Mouse (Mus musculus): ENCODE results near the gene Wdr5.

Gene Wdr5

DNA sequence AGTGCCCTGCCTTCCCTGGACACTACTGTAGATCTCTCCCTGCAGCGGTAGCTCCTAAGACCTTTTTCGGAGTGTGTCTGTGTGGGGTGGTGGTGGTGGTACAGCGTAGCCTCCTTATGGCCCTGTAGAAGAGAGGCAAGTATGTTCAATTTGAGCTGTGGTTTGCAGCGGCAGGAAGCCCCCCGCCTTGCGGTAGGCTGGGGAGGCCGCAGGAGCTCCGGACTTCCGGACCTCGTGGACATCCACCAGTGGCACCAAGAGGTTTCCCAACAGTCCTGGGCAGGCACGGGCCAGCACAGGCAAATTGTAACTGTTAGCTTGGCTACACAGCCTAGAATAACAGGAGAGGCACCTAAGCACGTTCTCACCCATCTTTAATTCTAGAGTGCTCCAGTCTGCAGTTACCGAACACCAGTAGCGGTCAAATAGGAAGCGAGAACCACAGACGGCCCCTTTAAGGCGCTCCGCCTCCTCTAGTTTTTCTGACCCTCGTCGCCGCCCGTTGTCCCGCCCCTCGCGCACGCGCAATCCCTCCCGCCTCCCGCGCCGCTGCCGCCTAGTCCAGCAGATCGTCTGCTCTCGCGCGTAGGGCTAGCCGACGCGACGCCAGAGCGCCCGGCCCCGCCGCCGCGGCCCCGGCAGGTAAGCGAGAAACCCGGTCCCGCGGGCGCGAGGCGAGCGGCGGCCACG lies at the start of gene Wdr5:
Wdr5 (plus strand) TSS at position 519 of the 690 bp plus-strand sequence.
- DNase-seq (ENCODE audit: low spot score in 2 of 2) = peak; percentile 96 to 98

DNA sequence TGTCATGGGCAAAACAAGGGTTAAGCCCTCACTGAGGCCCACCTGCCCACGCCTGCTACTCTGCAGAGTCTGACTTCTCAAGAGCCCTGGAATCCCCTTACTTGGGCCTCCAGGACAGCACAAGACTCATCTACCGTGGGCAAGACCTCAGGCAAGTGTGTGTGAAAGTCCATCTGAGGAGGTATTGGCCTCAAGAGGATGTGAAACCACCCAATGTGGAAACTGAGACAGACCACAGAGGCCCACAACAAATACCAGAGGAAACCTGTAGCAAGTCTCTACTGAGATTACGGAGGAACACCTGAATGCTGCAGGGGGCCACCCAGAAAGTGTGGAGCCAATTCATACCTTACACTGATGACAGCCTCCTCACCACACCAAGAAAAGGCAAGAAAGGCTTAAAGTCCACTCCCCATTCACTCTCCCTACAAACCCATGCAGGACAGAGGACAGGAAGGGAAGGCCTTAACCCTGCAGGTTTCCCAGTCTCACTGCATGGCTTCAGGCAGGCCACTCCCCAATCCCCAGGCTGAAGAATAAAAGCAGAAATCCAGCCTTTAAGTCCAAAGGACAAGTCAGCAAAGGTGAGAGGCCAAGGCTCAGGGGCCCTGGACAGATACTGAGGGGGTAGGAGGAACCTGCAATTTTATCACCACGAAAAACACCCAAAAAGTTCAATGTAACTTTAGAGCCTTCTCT lies 45.5 kb upstream of the Wdr5 start:
- DNase-seq (ENCODE audit: low spot score in 2 of 2) = no peak

DNA sequence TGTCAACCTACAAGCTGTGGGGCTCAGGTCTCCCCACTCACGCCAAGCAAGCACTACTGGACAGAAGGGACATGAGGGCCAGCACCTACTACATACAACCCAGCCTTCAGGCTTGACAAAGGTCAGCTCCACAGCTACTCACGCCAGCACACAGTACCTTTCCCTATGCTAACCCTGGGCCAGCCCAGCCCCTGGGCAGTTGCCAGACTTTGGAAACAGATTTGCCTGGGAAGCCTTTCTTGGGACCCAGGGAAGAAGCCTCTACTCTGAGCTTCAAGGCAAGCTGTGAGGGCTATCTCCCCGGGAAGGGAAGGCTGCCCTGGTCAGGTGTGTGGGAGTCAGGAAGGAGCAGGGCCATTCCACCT lies 45.0 kb upstream of the Wdr5 start:
- peak in 1 of 2 experiments; percentile 21 for DNase-seq (ENCODE audit: low spot score in 2 of 2)

DNA sequence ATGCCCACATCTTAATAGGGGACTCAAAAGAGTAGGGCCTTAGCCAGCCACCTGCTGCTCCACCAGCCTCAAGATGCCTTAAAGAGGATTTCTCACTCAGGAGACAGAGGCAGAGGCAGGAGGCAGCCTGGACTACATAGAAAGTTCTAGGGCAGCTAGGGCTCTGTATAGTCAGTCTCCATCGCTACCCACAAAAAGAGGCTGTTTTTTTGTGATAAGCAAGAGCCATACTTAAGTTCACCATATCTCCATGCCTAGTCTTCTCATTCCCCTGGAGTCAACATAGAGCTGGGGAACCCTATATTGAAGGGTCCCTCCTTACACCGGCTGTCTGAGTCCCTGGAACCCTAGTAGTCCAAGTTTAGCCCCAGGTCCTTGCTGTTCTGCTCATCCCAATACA lies 44.4 kb upstream of the Wdr5 start:
- no peak for DNase-seq (ENCODE audit: low spot score in 2 of 2)

DNA sequence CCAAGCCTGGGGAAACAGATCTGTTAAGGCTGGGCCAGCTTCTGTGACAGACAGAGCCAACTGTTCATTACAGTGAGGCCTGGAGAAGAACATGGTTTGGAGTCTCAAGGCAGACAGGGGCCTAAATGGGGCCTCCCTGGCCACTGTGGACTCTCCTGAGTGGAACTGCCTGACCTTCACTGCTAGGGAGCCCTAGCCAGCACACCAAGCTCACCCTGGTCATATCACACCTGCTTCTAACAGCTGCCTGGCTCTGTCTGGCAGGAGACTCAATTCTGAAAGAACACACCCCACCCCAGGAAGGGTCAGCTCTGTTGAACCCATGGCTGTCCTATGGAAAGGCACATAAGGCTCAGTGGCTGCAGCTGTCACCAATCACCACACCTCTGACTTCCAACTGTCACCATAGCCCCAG lies 43.8 kb upstream of the Wdr5 start:
- peak in 1 of 2 experiments; percentile 22 for DNase-seq (ENCODE audit: low spot score in 2 of 2)

DNA sequence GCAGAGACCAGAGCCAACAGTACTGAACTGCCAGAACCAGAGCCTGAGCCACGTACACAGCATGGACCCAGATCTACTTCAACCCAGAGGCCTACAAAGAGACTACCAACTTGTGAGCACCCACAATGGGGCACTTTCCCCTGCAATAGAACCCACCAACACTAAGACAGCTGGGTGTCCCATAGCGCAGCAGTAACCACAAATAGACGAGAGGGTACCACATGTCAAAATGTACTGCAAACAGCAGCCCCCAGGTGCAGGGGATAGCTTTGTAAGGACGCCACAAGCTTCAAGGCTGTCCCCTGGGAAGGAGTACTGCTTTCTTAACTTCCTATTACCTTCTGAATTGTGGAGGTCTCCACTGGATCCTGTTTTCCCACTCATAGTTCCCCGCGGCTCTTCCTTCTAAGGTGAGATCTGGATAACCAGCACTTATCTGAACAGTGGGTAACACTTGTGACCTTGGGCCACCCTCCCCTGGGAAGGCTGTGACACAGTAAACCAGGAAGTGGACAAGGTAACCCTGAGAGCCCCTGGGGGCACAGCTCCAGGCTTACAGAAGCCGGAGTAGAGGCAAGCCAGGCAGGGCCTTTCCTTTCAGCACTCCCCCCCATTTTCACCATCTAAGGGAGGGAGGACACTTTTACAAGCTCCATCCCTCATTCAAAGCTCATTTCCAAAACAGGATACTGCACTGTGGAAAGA lies 41.7 kb upstream of the Wdr5 start:
- no peak for DNase-seq (ENCODE audit: low spot score in 2 of 2)

DNA sequence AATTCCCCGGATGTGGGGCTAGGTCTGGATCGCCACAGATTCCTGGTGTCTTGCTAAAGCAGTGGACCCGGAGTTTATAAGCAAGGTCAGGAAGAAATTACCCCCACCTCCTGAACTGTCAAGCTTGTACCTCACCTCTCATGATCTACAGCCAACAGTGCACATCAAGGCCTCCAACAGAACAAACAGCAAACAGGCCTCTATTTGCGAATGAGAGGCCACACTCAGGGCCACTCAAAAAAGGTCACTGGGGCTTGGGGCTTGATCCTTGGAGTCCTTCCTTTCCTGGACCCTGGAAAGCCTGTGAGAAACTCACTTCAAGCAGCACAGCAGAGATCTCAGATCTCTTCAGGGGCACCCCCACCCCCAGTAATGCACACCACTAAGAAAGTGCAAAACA lies 41.0 kb upstream of the Wdr5 start:
- DNase-seq (ENCODE audit: low spot score in 2 of 2) = no peak

DNA sequence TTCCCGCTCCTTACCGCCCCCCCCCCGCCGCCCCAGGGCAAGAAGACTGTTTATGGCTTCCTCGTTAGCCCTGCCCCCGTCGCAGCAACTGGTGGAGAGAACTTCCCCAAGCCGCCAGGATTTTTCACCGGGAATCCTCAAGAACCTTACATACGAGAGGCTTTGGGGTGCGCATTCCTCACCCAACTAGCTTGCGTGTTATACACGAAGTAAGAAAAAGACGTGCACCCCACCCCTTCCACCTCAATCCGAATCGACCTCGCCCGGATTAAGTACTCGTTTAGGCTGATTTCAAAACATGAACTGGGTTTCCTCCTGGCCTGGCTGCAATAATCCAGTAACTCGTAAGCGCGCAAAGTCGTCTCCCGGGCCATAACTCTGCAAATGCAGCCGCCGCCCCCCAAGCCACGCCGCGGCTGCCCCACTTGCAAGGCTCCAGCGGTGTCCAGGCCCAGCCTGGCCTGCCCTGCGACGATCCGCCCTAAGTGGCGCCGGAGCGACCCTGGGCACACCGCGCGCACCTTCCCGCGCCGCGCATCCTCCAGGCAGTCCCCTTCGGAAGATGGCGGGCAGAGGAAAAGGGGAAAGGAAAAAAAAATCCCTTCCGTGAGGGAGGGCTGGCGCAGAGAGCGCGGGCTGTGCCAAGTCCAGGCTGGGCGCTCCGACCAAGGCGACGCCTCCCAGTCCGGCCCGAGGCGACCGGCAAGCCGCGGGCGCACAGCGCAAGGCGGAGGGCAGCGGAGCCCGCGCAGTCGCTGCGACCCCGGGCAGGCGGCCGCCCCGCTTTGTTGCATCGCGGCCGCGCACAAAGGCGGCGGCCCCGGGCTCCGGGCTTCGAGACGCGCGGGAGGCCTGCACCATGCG lies 40.1 kb upstream of the Wdr5 start:
- DNase-seq (ENCODE audit: low spot score in 2 of 2) = peak; percentile 53 to 64

DNA sequence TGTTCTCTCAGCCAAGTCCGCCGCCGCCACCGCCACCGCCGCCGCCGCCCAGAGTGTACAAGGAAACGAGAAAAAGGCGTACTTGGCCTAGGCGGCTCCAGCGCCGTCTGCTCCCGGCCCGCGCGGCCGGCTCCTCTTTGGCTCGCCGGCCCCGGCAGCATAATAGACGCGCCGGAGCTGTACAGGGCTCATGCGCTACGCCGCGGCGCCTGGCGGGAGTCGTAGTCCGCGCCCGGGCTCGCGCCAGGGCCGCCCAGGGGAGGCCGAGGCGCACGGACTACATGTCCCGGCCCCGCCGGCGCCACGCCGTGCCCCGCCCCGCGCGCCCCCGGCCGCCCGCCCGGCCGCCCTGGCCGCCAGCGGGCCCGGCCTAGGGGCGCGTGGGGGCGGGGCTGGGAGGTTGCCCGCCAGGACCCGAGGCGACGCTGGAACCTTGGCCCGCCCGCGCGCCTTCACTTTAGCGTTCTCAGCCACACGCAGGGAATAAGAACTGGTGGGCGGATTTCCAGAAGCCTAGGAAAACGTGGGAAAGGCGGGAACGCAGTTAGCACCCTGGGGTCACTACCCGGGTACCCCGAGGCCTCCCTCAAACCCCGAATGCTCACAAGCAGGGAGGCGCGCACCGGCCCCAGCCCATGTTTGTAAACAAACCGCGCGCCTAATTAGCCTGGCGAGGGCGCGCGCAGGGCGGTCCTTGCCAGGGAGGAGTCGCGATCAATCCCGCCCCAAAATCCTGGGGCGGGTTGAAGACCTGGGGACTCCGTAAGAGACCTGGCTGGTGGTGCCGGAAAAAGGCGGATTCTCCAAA lies 39.3 kb upstream of the Wdr5 start:
- DNase-seq (ENCODE audit: low spot score in 2 of 2) = peak; percentile 95 to 96

DNA sequence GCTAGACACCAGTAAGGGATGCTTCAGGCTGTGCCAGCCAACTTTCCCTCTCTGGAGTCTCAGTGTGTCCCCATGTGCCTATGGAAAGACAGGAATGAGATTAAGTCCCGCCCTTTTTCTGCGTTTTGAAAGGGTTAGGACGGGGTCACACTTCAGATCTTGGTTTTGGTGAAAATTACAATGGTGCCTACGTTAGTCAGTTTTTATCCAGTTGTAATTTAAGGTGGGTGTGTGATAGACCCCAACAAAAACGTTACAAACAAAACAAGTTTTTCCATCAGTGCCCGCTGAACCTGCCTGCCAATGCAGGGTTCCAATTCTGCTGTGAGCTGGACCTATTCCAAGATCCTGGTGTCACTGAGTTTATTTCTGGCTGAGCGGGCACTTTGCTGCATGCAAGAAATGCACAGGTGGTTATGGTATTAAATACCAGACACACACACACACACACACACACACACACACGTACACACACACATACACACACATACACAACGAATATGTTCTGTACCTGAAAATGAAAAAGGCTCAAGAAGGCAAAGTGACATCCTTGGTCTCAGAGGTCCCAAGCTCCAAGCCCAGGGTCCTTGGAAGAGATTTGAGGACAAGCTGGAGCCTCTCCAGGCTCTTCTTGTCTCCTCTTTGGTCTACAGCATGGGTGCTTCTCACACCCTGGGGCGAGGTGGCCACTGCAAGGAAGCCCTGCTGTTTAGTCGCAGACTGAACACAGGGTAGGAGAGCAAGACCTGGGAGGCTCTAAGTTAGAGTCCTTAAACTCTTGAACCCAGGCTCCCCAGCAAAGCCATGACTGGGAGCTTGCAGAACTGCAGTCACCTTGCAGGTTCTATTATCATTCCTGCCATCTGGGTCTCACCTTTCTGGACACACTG lies 38.4 kb upstream of the Wdr5 start:
- DNase-seq (ENCODE audit: low spot score in 2 of 2) = no peak

DNA sequence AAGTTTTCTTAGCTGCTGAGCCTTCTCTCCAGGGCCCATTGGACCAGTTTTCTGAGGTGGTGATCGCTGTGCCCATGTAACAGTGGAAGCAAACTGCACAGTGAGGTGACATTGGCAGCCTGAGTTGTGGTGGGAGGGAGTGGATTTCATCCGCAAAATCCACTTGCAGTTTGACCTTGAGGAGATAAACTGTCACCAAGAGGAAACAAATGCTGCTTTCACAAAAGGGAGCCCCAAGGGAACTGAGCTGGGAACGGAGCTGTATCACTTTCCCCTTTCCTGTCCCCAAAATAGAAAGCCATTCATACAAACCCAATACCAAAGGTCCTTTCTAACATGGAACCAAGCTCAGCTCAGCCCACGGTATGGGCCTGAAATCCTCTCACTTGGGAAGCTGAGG lies 35.1 kb upstream of the Wdr5 start:
- no peak for DNase-seq (ENCODE audit: low spot score in 2 of 2)

DNA sequence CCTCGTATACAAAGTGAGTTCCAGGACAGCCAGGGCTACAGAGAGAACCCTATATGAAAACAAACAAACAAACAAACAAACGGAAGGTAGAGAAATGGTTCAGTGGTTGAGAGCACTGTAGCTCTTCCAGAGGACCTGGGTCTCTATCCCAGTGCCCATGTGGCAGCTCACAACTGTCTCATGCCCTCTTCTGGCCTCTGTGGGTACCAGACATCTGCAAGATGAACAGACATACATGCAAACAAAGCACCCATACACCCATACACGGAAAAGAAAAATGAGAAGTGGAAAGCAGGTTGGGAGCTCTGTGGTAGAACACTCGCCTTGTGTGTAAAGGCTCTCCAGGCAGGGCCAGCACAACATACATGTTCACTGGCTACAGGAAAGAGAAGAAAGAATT lies 34.6 kb upstream of the Wdr5 start:
- DNase-seq (ENCODE audit: low spot score in 2 of 2) = no peak

DNA sequence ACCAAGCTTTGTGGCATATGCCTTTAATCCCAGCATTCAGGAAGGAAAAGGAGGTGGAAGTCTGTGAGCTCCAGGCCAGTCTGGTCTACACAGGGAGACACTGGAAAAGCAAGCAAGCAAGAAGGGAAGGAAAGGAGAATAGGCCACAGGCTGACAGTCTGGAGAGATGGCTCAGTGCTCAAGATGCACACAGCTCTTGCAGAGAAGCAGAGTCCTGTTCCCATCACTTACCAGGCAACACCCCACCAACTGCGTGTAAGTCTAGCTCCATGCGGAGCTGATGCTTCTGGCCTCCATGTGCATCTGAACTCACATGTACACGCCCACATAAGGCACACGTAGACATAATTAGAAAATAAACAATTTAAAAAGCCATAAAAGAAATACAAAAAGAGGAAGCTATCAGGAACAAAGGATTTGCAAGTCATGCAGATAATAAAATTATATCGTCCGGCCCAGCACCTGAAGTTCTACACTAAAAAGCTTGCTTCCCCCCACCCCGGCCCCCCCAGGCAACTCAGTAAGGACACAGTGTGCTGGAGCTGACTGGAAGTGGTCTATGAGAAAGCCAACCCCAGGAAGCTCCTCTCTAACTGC lies 32.6 kb upstream of the Wdr5 start:
- DNase-seq (ENCODE audit: low spot score in 2 of 2) = no peak

DNA sequence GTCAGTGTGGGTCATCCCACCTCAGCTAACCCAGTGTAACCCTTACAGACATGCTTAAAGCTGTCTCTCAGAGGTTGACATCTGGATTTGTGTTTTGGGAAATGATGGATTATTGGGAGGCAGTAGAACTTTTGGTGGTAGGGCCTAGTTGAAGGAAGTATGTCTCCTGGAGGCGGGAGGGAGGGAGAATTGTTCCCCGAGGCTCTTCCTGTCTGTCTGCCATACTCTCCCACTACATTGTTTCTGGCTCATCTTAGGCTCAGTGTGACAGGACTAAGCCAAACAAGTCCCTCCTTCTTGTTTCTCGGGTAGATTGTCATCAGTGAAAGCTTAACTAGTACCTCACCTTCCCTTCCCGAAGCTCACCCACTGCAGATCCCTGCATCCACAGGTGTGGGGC lies 28.2 kb upstream of the Wdr5 start:
- DNase-seq (ENCODE audit: low spot score in 2 of 2) = no peak

DNA sequence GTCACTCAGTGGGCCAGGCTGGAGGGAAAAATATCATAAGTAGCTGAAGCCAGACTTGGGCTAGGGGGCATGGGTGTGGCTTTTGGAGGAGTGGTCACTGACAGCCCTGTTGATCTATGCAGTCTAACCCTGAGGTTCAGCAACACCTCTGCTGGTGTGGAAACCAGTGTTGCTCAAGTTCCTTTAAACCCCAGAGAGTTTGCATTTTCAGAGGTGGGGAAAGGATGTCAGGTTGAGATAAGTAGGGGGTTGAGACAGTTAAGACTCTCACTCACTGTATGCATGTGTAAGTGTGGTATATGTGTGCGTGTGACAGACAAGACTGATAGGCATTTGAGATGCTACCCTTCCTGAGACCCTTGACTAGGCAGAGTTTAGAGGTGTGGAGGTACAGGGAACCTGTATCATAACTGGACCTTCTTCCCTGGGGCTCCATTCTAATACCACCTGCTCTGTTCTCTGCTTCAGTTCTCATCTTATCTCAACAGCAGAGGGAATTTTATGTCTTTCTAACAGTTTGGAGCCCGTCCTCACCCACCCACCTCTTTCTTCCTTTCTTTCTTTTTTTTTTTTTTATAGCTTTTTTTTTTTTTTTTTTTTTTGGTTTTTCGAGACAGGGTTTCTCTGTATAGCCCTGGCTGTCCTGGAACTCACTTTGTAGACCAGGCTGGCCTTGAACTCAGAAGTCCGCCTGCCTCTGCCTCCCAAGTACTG lies 27.5 kb upstream of the Wdr5 start:
- DNase-seq (ENCODE audit: low spot score in 2 of 2) = no peak

DNA sequence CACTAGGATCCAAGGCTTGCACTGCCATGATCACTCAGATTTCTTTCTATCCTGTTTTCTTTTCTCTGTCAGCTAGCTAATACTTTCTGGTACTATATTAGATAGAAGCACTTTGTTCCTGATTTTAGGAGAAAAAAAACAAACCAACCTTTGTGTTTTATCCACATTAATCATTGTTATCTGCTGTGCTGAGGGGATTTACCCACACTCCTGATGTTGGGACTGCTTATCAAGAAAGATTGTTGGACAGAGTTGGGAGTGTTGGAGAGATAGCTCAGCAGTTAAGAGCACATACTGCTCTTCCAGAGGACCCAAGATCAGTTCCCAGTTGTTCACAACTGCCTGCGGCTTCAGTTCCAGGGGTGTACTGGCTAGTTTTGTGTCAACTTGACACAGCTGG lies 26.6 kb upstream of the Wdr5 start:
- DNase-seq (ENCODE audit: low spot score in 2 of 2) = no peak

DNA sequence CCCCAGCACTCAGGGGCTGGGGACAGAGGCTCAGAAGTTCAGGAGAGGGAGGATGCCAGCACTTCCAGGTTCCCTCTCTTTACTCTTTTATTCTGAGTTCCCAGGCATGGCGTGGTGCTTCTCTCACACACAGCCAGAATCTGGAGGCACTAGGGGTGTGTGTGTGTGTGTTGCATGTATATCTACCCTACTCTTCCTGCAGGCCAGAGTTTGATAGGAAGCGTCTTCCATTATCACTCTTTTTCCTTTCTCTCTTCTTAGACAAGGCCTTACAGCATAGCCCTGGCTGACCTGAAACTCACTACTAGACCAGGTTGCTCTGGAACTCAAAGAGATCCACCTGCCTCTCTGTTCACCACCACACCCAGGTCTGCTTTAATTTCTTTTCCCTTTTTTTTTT lies 24.0 kb upstream of the Wdr5 start:
- DNase-seq (ENCODE audit: low spot score in 2 of 2) = no peak

DNA sequence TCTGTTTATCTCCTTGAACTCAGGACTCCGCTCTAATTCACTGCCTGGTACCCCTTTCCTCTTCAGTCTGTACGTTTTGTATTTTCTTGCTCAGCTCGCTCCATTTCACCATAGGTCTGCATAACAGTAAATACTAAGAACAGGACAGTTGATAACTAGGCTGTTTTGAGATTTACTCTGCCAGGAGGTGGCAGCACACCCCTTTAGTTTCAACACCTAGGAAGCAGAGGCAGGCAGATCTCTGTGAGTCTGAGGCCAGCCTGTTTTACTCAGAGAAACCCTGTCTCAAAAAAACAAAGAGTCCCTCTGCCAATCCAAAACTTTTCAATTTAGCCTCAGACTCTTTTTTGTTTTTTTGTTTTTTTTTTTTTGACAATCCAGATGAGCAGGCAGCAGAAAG lies 21.0 kb upstream of the Wdr5 start:
- no peak for DNase-seq (ENCODE audit: low spot score in 2 of 2)

DNA sequence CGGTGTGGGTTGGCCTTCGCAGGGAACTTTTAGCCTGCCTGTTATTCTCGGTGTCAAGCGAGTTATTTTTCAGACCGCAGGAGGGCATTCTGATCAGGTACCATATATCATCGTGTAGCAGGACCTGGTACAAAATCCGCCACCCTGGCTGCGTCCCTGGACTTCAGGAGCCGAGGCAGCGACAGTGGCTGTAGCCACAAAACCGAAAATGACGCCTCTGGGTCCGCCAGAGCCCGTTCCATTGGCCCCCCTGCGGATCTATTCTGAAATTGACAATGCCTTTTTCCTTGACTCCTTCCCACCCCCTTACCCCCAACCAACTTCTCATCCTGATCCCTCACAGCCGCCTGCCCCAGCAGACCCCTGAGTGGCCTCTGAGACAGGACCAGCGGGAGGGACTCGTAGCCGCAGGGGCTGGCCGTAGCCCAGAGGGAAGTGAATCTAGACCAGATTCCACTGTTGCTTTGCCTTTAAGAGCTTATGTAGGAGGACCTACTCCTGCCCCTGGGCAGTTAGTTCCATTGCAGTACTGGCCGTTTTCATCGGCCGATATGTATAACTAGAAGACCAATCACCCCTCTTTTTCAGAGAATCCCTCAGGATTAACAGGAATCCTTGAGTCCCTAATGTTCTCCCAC lies 18.4 kb upstream of the Wdr5 start:
- no peak for DNase-seq (ENCODE audit: low spot score in 2 of 2)
